8 mouse cellular contexts compared by ENCODE assay signal in genomic region chrX:166173796-166174195, GRCm38 (mm10). TPM values are rescaled to one million over a fixed set of nuclear protein-coding genes. Genes with fewer than 3 reads are reported as not detected.
DNase-seq lines count a peak whose midpoint lies in the region; ATAC-seq lines count a peak whose summit lies in the region.

No protein-coding gene starts in this region.

- DNase-seq in lung, postnatal 36 days, result peak; percentile 15
- no peak for DNase-seq in lung, postnatal 14 days
- peak; percentile 37 for DNase-seq in hindbrain, embryonic 11.5 days (ENCODE audit: low spot score)
- DNase-seq in lung, postnatal 4 days, result peak; percentile 20 to 39
- peak; percentile 37 for DNase-seq in right cerebral cortex, postnatal 4 days
- DNase-seq in heart, postnatal 14 days, result no peak
- no peak for DNase-seq in kidney, adult 9 months
- no peak for DNase-seq in ovary, adult 18-20 months (ENCODE audit: low spot score)

- no peak overlapping the region for H3K4me3 ChIP-seq in hindbrain, embryonic 11.5 days (ENCODE audit: low read depth, low read length)

- H3K27ac ChIP-seq in hindbrain, embryonic 11.5 days (ENCODE audit: low read depth, low read length), result peak overlapping the region; percentile 14; the same call in 1 of the 2 replicates

- H3K4me1 ChIP-seq in hindbrain, embryonic 11.5 days (replicated peaks; ENCODE audit: control insufficient read depth, insufficient read depth, low read length), result no peaks in the 10 kb centered on the region

- intact Hi-C loops in heart, postnatal 14 days (cut with DNase I), result loop anchor here (5.0 kb wide), 1 partner anchor 119 kb away; no protein-coding TSS in a partner anchor

- no peak overlapping the region for H3K4me2 ChIP-seq in hindbrain, embryonic 11.5 days (replicated peaks; ENCODE audit: low read depth, low read length)

- 51% methylated on average over 7 of the region's 7 CpGs for WGBS in hindbrain, embryonic 11.5 days

- H3K9me3 ChIP-seq in hindbrain, embryonic 11.5 days (ENCODE audit: control insufficient read depth, low read length), result no peaks in the 10 kb centered on the region

- H3K9ac ChIP-seq in hindbrain, embryonic 11.5 days (ENCODE audit: low read depth, low read length), result no peak overlapping the region

- H3K27me3 ChIP-seq in hindbrain, embryonic 11.5 days (ENCODE audit: control insufficient read depth, insufficient read depth, low read length), result no peaks in the 10 kb centered on the region

- H3K36me3 ChIP-seq in hindbrain, embryonic 11.5 days (ENCODE audit: control insufficient read depth, insufficient read depth, low read length), result no peaks in the 10 kb centered on the region

- ATAC-seq in hindbrain, embryonic 11.5 days (ENCODE audit: low FRiP score), result peak; percentile 60

RNA-seq across cellular contexts. Expression of gene Gemin8, which starts 3.5 kb away (rescaled TPM):
- polyA plus RNA-seq in hindbrain, embryonic 11.5 days (2014; fragmentation: Nextera tagmentation; extraction: Ambion mirVana), result 17.7 and 18.6 TPM in 2 replicates
- total RNA-seq in heart, postnatal 14 days (2021), result 1 to 10 TPM; 2.2 to 3.6 TPM

Comparison
In these comparisons a context has a peak if more than half of its experiments do, and no peak if none do; other contexts are left out.
1. DNase-seq: peak in lung, postnatal 36 days (single experiment), hindbrain, embryonic 11.5 days (single experiment), lung, postnatal 4 days (2 of 2) and right cerebral cortex, postnatal 4 days (single experiment); none in lung, postnatal 14 days (single experiment), heart, postnatal 14 days (0 of 2), kidney, adult 9 months (single experiment) and ovary, adult 18-20 months (single experiment).